Mouse (Mus musculus) fat pad, adult 2 months (tissue): ENCODE data around the gene Krtap1-3.
"Not testable (repeated sequence)": the region's sequence is repeated elsewhere in the genome, so short reads cannot be mapped to it uniquely, and the experiment has no call there.

Experiments used
- DNase-seq: peaks from one replicate; pipeline ENCODE4 v3.0.0-alpha.2; 2011; ENCODE audit warnings: low read depth, low spot score; ENCODE audit errors: extremely low read depth

Krtap1-3 gene

GRCm38 (mm10) chr11:99590981-99591380 lies at the start of gene Krtap1-3:
TSS of gene Krtap1-3 (minus strand) at chr11:99591339.
- DNase-seq, result no peak

DNA sequence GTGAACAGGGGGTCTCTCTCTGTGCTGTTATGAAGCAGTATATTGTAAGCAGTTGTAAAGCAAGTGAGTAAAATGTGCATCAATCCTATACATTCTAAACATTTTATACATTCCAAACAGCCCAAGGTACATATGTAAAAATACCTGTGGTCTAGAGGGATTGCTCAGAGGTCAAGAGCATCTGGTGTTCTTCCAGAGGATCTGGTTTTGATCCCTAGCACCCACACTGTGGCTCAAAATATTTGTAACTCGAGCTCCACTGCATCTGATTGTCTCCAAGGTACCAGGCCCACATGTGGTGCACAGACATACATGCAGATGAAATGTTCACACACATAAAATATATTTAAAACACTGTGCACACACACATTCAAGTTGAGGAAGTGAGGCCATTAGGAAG lies 49.8 kb upstream of the Krtap1-3 start:
- no peak for DNase-seq

DNA sequence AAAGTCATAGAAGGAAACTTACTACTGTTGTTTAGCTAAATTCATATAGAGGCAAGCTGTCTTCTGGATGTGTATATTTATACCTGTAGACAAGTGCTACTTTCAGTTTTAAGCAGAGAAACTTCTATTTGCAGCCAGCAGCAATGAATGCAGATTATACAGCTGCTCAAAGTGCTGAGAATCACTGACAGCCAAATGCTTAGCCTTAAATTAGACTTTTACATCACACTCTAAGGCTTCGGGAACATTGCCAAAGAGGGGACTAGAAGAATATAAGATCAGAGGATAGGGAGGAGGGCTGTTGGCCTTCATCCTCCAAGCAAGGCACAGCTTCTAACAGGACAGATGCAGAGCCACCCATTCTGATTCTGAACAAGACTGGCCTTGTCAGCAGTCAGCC lies 45.9 kb upstream of the Krtap1-3 start:
- no peak for DNase-seq

- no peak for DNase-seq
These were observed 43.6 kb upstream of the Krtap1-3 start, which contains the start of gene Krtap4-2 for GRCm38 (mm10) chr11:99634653-99635134. TSS of gene Krtap4-2 (minus strand) at chr11:99635084.

- DNase-seq, result no peak
These were observed 42.2 kb upstream of the Krtap1-3 start for GRCm38 (mm10) chr11:99633293-99633692.

GRCm38 (mm10) chr11:99630890-99631289 lies 39.8 kb upstream of the Krtap1-3 start:
- no peak for DNase-seq

GRCm38 (mm10) chr11:99628138-99628537 lies 37.0 kb upstream of the Krtap1-3 start, which contains the start of gene Krtap4-1:
TSS of gene Krtap4-1 (minus strand) at chr11:99628238.
- no peak for DNase-seq

DNA sequence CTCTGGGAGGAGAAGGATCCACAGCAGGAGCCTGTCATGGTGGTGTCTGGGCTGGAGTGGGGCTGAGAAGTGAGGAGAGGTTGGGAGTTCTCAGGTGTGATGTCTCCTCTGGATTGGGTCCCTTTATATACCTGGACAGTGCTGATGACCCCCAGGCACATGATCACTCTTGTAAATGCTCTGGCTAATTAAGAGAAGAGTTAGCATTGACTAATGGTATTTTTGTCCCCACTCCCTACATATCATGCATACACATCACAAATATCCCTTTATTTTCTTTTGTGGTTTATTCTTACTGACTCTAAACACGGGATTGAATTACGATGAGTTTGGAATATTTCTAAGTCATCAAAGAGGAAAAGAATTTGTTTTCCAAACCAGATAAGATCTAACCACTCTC lies 29.2 kb upstream of the Krtap1-3 start, which contains the start of gene Gm11562:
Gene Gm11562 (minus strand): TSS at position 101 of the 400 bp plus-strand sequence.
- DNase-seq, result no peak

DNA sequence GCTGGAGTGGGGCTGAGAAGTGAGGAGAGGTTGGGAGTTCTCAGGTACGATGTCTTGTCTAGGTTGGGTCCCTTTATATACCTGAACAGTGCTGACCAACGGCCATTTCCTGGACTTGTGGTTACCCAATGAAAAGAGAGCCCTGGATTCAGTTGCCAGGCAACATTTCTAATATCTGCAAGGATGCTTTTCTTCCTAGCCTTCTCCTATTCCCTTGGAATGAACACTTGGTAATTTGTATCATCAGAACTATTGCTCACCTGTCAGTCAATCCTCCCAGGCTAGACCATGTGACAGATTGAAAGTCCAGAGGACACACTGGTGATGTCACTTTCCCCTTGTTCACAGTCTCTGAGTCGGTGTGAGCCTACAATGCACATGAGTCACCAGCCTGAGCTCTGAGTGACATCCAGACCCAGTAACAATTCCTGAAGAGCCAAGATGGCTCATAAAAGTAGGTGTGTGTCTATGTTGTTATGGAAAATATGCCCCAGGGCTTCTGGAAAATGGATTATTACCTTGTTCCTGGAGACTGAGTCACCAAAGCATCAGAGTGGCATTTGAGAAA lies 23.7 kb upstream of the Krtap1-3 start, which contains the start of gene Krtap2-4:
Gene Krtap2-4 (minus strand): TSS at position 51 of the 568 bp plus-strand sequence.
- DNase-seq, result no peak

GRCm38 (mm10) chr11:99610089-99610488 lies 18.9 kb upstream of the Krtap1-3 start, which contains the start of gene Gm11937:
TSS of gene Gm11937 (minus strand) at chr11:99610189.
- DNase-seq, result not testable (repeated sequence)

- no peak for DNase-seq
These were observed 18.0 kb upstream of the Krtap1-3 start for GRCm38 (mm10) chr11:99609126-99609525.

- not testable (repeated sequence) for DNase-seq
These were observed 12.1 kb upstream of the Krtap1-3 start, which contains the start of gene Gm11938 for GRCm38 (mm10) chr11:99603208-99603607. TSS of gene Gm11938 (minus strand) at chr11:99603308.

- DNase-seq, result not testable (repeated sequence)
These were observed 6.6 kb upstream of the Krtap1-3 start, which contains the start of gene Krtap9-3 for GRCm38 (mm10) chr11:99597742-99598141. TSS of gene Krtap9-3 (minus strand) at chr11:99598105.

- DNase-seq, result no peak
These were observed 6.0 kb downstream of the Krtap1-3 start for GRCm38 (mm10) chr11:99585096-99585495.

- DNase-seq, result no peak
These were observed 7.9 kb downstream of the Krtap1-3 start, which contains the start of gene Krtap1-4 for GRCm38 (mm10) chr11:99583245-99583704. TSS of gene Krtap1-4 (minus strand) at chr11:99583654.

DNA sequence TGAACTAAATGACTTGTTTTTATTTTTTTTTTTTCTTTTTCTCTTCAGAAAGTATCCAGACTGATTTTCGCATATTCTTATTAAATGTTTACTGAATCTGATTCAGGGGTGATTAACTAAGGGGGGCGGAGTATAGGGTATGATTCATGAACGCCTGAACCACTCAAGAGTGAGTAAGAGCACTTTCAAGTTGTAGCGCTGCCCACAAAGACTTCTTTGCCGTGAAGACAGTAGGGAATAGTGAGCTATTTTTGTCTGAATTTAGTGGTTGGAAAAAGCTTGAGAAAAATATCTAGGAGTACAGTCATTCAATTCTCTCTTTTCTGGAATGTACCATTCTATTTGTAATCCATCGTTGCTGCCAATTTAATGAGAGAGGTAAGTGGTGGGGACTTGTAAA lies 9.6 kb downstream of the Krtap1-3 start:
- no peak for DNase-seq

GRCm38 (mm10) chr11:99581051-99581450 lies 10.1 kb downstream of the Krtap1-3 start:
- no peak for DNase-seq

- no peak for DNase-seq
These were observed 10.5 kb downstream of the Krtap1-3 start, which contains the start of gene Krtap1-5 for GRCm38 (mm10) chr11:99580636-99581035. TSS of gene Krtap1-5 (minus strand) at chr11:99581016.

- DNase-seq, result no peak
These were observed 17.0 kb downstream of the Krtap1-3 start for GRCm38 (mm10) chr11:99574106-99574505.

- DNase-seq, result no peak
These were observed 18.0 kb downstream of the Krtap1-3 start for GRCm38 (mm10) chr11:99573164-99573563.

- DNase-seq, result no peak
These were observed 24.6 kb downstream of the Krtap1-3 start, which contains the start of gene Krtap3-1 for GRCm38 (mm10) chr11:99566530-99566929. TSS of gene Krtap3-1 (minus strand) at chr11:99566630.

- DNase-seq, result no peak
These were observed 28.6 kb downstream of the Krtap1-3 start for GRCm38 (mm10) chr11:99562580-99562979.
